Mouse (Mus musculus) liver, adult 2 months (tissue): ENCODE data around the gene Dglucy.

Experiments
- CTCF ChIP-seq: fragments of 200-500 bp; IDR thresholded peaks from 2 replicates; pipeline ENCODE4 v1.5.1; 2011; ENCODE audit warnings: low read depth, low read length, control low read depth
- POLR2A ChIP-seq: fragments of 200-500 bp; IDR thresholded peaks from 2 replicates; pipeline ENCODE4 v1.6.1; 2011; ENCODE audit warnings: low read length, control low read depth; ENCODE audit not compliant: insufficient read depth; ENCODE audit errors: extremely low read depth

DNA sequence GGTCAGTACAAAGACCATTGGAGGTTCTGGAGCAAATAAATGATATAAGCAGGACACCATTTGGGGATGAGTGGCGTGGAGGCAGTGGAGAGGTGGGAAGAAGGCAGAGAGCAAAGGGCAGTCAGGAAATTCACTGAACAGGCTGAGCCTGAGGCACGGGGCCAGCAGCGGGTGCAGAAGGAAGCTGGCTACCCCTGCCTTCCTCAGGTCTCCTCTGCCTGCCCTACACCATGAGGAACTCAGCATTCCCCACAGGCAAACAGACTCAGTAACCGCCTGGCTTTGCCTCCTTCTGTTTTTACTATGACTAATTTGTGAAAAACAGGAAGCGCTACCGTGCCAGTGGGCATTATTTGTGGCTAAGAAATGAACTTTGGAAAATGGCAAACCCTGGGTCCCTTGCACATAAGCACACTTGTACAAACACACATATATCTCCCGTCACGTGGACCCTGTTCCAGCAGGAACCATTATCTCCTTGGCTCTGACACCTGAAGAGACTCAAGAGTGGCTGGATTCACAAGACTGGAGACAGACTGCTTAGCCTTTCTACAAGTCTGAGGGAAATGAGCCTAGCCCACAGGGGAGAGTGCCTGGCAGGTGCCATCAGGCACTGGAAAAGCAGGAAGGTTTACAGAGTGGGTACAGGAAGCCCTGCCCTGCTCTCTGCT is 2.8 kb upstream of the Dglucy start:
- TF ChIP-seq POLR2A (no peak), CTCF (no peak)
